Mouse (Mus musculus) urinary bladder, postnatal 36 days (tissue): ENCODE data around the gene Hid1.

Experiments
- DNase-seq, 2 experiments: peaks; one replicate each; pipeline ENCODE4 v3.0.0; 2022; ENCODE audit warnings: low spot score in 2 of 2, mixed read lengths in 1 of 2

Hid1 gene

GRCm38 (mm10) chr11:115337350-115337749 is 30.2 kb downstream of the Hid1 start:
- DNase-seq = no peak

GRCm38 (mm10) chr11:115336115-115336514 is 31.4 kb downstream of the Hid1 start:
- no peak for DNase-seq

GRCm38 (mm10) chr11:115335223-115335622 is 32.3 kb downstream of the Hid1 start:
- peak in 1 of 2 experiments; percentile 36 for DNase-seq

- no peak for DNase-seq
Observed at GRCm38 (mm10) chr11:115334531-115334930, 33.0 kb downstream of the Hid1 start, which contains the start of gene Otop3. Gene Otop3 (plus strand): TSS chr11:115334731.

- DNase-seq = no peak
Observed at GRCm38 (mm10) chr11:115329339-115329738, 38.2 kb downstream of the Hid1 start.

GRCm38 (mm10) chr11:115326730-115327129 is 40.8 kb downstream of the Hid1 start:
- no peak for DNase-seq

GRCm38 (mm10) chr11:115323354-115323753 is 44.2 kb downstream of the Hid1 start:
- DNase-seq = no peak

GRCm38 (mm10) chr11:115321906-115322693 is 45.5 kb downstream of the Hid1 start, which contains the start of gene Ush1g:
Gene Ush1g (minus strand): TSS chr11:115322041.
- DNase-seq = peak; percentile 30 to 36

GRCm38 (mm10) chr11:115319704-115320383 is 47.7 kb downstream of the Hid1 start:
- no peak for DNase-seq

GRCm38 (mm10) chr11:115318245-115319027 is 49.1 kb downstream of the Hid1 start:
- DNase-seq = no peak

- DNase-seq = no peak
Observed at GRCm38 (mm10) chr11:115317204-115317603, 50.4 kb downstream of the Hid1 start.

- no peak for DNase-seq
Observed at GRCm38 (mm10) chr11:115314249-115314648, 53.3 kb downstream of the Hid1 start.

GRCm38 (mm10) chr11:115308781-115309180 is 58.8 kb downstream of the Hid1 start:
- no peak for DNase-seq

GRCm38 (mm10) chr11:115306863-115307262 is 60.7 kb downstream of the Hid1 start, which contains the start of gene Otop2:
Gene Otop2 (plus strand): TSS chr11:115307163.
- DNase-seq = no peak

GRCm38 (mm10) chr11:115303167-115303566 is 64.4 kb downstream of the Hid1 start:
- peak in 1 of 2 experiments; percentile 34 for DNase-seq

- DNase-seq = no peak
Observed at GRCm38 (mm10) chr11:115301351-115301750, 66.2 kb downstream of the Hid1 start.

GRCm38 (mm10) chr11:115300745-115301144 is 66.8 kb downstream of the Hid1 start:
- DNase-seq = no peak

- DNase-seq = no peak
Observed at GRCm38 (mm10) chr11:115298160-115298559, 69.4 kb downstream of the Hid1 start.
